Mouse (Mus musculus) bone marrow macrophage, adult 2 months (primary cell): ENCODE results near the gene Slain2. TPM values are rescaled to one million over a fixed set of nuclear protein-coding genes. Genes with fewer than 3 reads are reported as not detected.

ENCODE experiments used
- H3K27ac ChIP-seq: 2 replicates; pipeline ENCODE4 v1.5.1; 2012; ENCODE audit warnings: low read depth, low read length; ENCODE audit not compliant: insufficient read depth
- H3K4me1 ChIP-seq: 2 replicates; pipeline ENCODE4 v1.6.1; 2012; ENCODE audit warnings: low read length; ENCODE audit not compliant: control insufficient read depth, insufficient read depth
- H3K4me3 ChIP-seq: 2 replicates; pipeline ENCODE4 v1.5.1; 2012; ENCODE audit warnings: mild to moderate bottlenecking, low read length, moderate library complexity; ENCODE audit not compliant: insufficient read depth
- CTCF ChIP-seq: IDR thresholded peaks from 2 replicates; pipeline ENCODE4 v1.5.1; 2012; ENCODE audit warnings: low read depth, mild to moderate bottlenecking, low read length, moderate library complexity
- POLR2A ChIP-seq: IDR thresholded peaks from 2 replicates; pipeline ENCODE4 v1.6.1; 2012; ENCODE audit warnings: mild to moderate bottlenecking, low read depth, low read length, borderline replicate concordance
- polyA plus RNA-seq: library from polyadenylated mRNA; stranded (reverse); fragments of >200 nt; gene quantifications from 2 replicates; pipeline ENCODE4 v1.2.4, GENCODE M21; 2012; ENCODE audit not compliant: missing spikeins, insufficient read depth, insufficient read length

Gene Slain2
- polyA plus RNA-seq, result 34.1 and 39.0 TPM in 2 replicates

DNA sequence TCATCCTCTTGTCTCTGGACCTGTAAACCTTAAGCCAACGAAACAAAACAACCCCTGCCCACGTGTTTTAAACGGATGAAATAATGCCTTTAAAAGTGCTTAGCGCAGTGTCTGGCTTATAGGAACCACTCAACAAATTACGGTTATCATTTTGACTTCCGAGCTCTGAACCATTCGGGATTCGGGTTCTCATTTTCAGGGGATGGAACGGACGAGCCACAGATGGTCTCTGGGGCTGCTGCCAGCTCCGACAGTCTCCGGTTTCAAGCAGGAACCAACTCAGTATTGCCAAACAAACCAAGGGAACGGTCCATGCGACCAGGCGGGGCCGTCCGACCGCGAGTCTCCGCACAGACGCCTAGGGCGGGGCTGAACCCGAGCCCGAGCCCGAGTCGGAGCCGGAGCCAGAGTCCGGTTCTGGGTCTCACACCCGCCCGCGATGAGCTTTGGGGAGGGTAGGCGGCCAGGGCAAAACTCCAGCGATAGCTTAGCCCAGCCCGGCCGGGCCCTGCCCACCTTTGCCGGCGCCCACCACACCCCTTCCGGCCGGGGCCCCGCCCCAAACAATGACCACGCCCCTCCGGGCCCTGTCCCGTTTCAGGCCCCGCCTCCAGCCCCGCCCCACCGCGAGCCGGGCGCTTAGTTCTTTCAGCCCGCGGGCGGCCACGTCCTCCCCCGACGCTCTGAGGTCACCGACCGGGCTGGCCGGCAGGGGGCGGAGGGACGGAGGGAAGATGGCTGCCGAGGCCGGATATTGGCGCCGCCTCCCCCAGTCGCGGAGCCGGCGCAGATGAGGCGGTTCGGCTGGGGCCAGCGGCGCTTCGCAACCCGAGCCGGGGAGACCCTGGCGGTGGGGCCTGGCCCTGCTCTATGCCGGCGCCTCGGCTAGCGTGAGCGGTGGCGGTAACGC is at the start of gene Slain2:
Slain2 (plus strand) TSS at position 657 of the 910 bp plus-strand sequence.
- Histone ChIP-seq H3K4me1 (peaks cover 26% of the 10 kb centered on the region), H3K4me3 (peak within 1 kb of the TSS; percentile 99), H3K27ac (peak within 1 kb of the TSS; percentile 95)
- no peak for TF ChIP-seq CTCF
- peak; percentile 25; the same call in 1 of the 2 replicates for TF ChIP-seq POLR2A

DNA sequence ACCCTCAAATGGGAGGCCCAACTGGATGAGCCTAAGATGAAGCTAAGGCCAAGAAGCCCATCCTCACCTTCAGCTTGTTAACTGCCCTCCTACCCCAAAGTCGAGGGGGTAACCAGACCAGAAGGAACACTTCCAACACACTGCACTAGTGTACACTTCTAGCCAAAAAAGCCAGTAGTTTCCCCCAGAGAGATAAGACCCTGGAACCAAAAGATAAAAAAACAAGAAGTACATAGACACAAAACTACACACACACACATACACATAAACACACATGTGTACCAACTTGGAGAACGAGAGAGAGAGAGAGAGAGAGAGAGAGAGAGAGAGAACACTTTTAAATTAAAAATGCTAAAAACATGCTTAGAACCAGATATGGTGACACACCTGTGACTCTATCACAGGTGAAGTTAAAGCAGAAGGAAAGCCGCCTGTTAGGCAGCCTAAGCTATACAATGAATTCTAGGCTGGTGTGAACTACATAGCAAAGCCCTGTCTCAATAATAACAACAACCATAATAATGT is 49.4 kb upstream of the Slain2 start:
- H3K27ac ChIP-seq, result no peak overlapping the region
- H3K4me1 ChIP-seq, result peaks cover 50% of the 10 kb centered on the region
- TF ChIP-seq CTCF, result no peak
- no peak for TF ChIP-seq POLR2A
- H3K4me3 ChIP-seq, result no peak overlapping the region

DNA sequence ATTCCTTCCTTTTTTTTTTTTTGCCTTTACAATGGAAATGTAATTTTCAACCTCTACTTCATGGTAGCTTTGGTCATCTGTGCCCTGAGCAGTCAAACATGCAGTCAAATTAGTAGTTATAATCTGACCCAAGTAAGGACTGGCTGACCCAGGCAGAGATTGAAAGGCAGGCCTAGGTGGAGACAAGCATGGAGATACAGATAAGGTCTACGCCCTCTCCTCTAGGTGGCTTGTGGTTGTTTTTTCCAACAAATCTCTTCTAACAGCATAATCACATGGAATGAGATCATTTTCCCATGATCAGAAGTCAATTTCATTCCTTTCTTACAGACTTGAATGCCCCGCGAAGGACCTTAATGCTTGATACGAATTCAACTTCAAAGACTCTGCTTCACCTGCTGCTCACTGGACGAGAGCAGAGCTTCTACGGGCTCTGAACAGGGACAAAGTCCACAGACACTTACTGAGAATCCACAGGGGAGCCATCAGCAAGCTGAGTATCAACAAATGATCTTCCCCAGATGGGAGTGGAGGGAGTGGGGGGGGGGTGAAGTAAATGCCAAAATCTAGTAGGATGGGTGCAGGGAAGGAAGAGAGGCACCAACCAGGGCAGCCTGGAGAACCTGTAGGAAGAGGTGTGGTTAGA is 47.7 kb upstream of the Slain2 start:
- Histone ChIP-seq H3K4me3 (peak overlapping the region; percentile 43), H3K4me1 (peaks cover 48% of the 10 kb centered on the region), H3K27ac (peak overlapping the region; percentile 15; the same call in 1 of the 2 replicates)
- TF ChIP-seq CTCF, result no peak

DNA sequence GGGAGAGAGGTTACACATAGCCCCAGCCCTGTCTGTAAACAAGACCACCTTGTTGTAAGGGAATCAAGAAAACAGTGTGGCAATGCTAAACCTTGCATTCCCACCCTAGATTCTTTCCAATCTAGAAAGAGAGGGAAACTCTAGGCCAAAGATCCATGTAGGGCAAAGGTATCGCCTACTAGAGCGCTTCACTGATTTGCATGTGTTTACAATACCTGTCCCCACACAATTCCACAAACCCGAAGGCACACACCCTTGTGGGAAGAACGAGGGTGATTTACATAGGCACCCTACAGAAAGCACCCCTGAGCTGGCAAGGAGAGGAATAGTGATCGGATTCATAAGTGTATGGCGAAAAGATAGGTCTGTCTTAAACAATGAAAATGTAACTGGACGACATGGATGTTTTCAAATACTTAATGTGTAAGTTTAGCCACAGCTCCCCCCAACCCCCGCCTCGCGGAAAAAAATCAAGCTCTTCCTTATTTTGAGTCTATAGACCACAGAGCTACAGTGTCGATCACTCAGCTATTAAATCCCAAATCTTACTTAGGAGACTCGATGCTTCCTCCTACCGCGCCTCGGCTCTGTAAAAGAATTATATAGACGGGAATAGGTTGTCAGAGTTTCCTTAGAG is 47.0 kb upstream of the Slain2 start:
- peaks cover 46% of the 10 kb centered on the region for H3K4me1 ChIP-seq
- peak overlapping the region; percentile 48 for H3K27ac ChIP-seq
- peak overlapping the region; percentile 94 for H3K4me3 ChIP-seq
- TF ChIP-seq POLR2A (no peak), CTCF (no peak)

DNA sequence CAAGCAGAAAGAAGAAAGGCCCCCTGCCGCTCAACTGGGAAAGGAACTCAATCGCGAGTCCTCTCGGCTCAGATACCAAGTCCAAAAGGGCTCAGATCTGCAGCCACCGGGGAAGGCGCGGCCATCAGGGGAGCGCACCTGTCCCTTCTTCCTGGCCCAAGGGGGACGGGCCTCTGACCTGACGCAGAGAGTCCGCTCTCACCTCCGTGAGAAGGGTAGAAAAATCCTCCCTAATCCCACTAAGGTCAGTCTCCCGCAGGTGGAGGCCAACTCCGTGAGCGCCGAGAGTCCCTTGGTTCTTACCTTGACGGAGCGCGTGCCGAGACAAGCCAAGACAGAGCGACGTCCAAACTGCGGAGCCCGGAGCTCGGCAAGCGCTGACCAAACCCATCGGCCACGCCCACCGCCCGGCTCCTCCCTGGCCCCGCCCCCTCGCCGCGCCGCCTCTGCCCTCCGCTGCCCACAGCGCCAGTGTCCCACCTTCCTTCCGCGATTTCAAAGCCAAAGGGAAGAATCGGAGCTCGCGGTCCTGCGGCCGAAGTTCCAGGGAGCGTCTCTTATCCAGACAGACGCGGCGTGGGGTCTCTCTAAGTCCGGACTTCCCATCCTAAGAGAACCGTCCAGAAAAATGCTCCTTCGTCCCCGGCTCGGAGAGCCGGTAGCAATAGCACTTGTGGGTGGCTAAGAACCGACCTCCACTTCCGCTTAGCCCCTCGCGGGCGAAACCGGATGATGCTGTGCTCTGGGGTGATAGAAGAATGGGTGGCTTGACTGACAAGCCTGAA is 45.8 kb upstream of the Slain2 start, which contains the start of gene Tec:
Tec (minus strand) TSS at position 393 of the 785 bp plus-strand sequence.
- H3K27ac ChIP-seq, result peak within 1 kb of the TSS; percentile 82
- TF ChIP-seq POLR2A, result peak; percentile 86; the same call in 1 of the 2 replicates
- TF ChIP-seq CTCF, result no peak
- peaks cover 41% of the 10 kb centered on the region for H3K4me1 ChIP-seq

DNA sequence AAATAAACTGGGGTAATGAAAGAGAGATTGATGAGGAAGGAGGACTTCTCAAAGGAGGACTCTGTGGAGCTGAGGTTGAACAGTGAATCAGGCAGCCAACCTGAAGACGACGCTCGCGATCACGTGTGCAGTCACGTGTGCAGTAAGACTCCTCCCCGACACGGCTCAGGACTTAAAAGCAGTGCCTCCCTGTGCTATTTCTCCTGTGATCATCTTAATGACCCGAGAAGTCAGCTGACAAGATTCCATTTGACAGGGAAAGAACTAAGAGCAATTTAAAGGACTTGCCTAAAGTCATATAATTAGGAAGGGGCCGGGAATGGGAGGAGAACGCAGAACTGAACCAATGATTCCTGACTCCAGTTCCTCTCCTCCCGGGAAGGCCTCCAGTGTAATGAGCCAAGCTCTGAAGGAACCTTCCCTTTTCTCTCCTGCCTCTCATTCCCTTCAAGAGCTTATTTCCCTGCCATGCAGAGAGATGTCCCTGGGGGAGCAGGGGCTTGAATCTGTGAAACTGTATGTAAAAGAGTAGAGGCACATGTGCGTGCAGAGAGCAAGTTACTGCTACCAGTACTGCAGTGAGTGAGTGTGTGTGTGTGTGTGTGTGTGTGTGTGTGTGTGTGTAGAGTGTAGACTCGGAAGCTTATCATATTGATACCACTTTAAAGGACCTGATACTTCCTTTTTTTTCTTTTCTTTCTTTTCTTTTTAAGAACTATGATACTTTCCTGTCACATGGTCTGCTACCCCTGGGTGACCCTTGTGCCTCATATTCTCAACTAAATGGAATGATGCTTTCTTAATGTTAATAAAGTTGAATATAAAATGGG is 44.1 kb upstream of the Slain2 start:
- no peak for TF ChIP-seq POLR2A
- peaks cover 33% of the 10 kb centered on the region for H3K4me1 ChIP-seq

More for the DNA sequence above, 45.8 kb upstream of the Slain2 start, which contains the start of gene Tec:
- H3K4me3 ChIP-seq, result peak within 1 kb of the TSS; percentile 94

DNA sequence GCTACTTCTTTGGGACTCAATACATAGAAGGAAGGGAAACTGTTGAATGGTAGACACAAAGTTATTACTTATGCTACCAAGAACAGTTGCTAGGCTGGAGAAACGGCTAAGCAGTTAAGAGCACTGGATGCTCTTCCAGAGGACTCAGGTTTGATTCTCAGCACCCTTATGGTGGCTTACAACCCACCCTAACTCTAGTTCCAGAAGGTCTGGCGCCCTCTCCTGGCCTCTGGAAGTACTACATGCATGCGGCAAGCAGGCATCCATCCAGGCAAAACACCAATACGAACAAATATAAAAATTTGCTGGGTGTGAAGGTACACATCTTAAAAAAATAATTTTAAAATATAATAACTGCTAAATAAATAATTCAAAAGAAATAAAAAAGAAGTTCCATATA is 43.0 kb upstream of the Slain2 start:
- peaks cover 32% of the 10 kb centered on the region for H3K4me1 ChIP-seq
- TF ChIP-seq CTCF, result 0 out of 2 replicates have a peak, but pooled peaks have one; percentile 8
- no peak for TF ChIP-seq POLR2A
- H3K4me3 ChIP-seq, result no peak overlapping the region
- H3K27ac ChIP-seq, result no peak overlapping the region

More for the DNA sequence above, 44.1 kb upstream of the Slain2 start:
- Histone ChIP-seq H3K4me3 (no peak overlapping the region), H3K27ac (no peak overlapping the region)

DNA sequence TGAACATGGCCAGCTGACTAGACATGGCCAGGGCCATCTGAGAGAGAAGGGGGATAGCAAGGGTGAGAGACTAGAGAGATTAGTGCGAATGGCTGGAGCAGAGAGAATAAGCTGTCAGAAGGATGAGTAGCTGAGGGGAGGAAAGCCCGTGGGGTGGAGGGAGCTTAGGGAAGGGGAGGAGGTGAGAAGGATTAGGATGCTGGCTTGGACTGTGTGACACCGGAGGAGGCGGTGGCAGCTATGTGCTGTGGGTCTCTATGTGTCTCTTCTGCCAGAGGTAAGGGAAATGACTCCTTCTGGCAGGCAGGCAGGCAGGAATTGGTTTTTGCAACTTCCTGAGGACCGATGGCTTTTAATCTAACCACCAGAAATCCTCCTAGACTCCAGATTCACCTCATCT is 34.4 kb upstream of the Slain2 start:
- no peak overlapping the region for H3K27ac ChIP-seq
- H3K4me1 ChIP-seq, result peaks cover 45% of the 10 kb centered on the region
- H3K4me3 ChIP-seq, result no peak overlapping the region
- TF ChIP-seq CTCF, result no peak
